Mouse (Mus musculus) regulatory T cell (primary cell): ENCODE data around the gene Adat1.
"Not testable (repeated sequence)": the region's sequence is repeated elsewhere in the genome, so short reads cannot be mapped to it uniquely, and the experiment has no call there.

Source experiments
- in situ Hi-C: fragments of 300-600 bp; cut with MboI, MseI; formaldehyde crosslinking; loops from one replicate; pipeline ENCODE4 v1.15.1; 2025; ENCODE audit warnings: high pct_unique_total_duplicates

Adat1 gene

DNA sequence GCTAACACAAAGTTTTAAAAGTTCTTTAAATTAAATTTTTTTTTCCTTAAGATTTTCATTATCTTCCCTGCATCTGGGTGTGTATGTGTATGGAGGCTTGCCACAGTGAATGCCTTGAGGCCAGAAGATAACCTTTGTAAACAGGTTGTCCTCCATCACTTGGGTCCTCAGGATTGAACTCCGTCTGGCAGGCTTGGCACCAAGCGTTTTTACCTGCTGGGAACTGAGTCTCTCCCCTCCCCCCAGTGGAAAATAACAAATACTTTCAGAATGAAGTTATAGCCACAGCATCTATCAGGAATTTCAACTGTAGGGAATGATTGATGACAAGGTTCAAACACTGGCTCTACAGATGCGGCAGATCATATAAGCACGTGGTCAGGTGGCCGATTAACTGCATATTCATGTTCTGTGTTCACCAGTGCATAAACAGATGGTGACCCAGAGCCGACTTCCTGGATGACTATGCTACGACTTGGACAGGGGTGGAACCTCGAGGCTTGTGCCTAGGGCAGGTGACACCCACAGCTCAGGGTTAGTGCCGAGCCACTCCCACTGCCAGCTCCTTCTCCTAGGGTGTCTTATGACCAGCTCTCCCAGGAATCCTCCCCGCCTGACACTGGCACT is 52.5 kb downstream of the Adat1 start:
- in situ Hi-C loops, result loop anchor here (5.0 kb wide), 1 partner anchor 53 kb away; the partner anchor contains the start of gene Adat1

- in situ Hi-C loops, result not testable (repeated sequence)
Observed at GRCm38 (mm10) chr8:111938076-111938985, 53.8 kb downstream of the Adat1 start.

DNA sequence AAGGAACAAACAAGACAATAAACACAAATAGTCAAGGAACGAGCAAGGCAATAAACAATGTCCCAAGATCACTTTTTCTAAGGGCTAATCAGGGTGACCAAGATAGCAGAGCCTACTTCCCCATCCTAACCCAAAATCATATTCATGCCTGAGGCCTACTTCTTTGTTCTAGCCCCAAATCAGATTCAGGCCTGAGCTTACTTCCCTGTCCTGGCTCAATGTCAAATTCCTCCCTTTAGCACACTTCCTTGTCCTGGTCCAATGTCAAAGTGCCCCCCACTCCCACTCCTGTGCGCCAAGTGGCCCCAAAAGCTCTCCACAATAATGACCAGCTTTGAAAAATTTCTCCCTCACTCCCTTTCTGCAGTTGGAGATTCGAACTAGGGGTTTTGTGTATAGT is 54.9 kb downstream of the Adat1 start:
- in situ Hi-C loops, result no loop called here

- in situ Hi-C loops, result no loop called here
Observed at GRCm38 (mm10) chr8:111934201-111934600, 57.9 kb downstream of the Adat1 start.

GRCm38 (mm10) chr8:111933348-111934076 is 58.6 kb downstream of the Adat1 start, which contains the start of gene Tmem231:
Gene Tmem231 (minus strand): TSS chr8:111933881.
- in situ Hi-C loops, result no loop called here

- in situ Hi-C loops, result no loop called here
Observed at GRCm38 (mm10) chr8:111932580-111933336, 59.3 kb downstream of the Adat1 start.

DNA sequence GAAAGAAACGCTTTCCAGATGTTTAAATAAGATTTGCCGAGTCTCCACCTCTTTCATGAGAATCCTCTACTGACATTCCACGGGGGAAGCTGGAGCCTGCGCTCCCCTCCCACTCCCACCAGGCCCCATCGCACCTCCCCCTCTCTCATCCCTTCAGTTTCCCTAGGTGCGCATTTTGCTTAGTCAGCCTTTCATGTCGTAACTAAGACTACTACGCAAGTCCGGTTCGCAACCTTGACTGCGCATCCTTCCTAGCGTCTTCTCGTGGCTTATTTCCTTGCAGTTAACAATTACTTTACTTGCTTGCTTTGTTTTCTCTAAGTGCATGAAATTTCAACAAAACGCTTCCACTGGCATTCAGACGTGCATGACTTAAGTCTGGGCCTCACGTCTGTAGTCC is 60.4 kb downstream of the Adat1 start:
- in situ Hi-C loops, result no loop called here

GRCm38 (mm10) chr8:111929648-111930344 is 62.3 kb downstream of the Adat1 start:
- in situ Hi-C loops, result no loop called here

DNA sequence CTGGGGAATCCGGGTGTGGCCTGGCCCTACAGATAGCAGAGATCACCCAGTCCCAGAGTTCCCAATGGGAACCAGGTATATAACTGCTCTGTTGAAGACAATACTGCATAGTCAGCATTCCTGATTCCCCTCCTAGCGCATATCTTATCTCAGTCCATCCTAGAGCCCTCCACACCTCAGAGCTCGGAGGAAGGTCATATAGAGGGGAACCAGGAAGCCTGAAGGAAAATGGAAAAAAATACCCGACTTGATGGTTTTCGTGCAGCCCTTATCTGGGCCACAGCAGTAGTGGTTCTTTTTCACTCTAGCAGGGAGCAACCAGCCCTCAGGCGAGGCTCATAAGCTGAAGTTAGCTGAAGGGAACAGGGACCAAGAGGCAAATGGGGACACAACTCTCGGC is 67.1 kb downstream of the Adat1 start:
- in situ Hi-C loops, result no loop called here

DNA sequence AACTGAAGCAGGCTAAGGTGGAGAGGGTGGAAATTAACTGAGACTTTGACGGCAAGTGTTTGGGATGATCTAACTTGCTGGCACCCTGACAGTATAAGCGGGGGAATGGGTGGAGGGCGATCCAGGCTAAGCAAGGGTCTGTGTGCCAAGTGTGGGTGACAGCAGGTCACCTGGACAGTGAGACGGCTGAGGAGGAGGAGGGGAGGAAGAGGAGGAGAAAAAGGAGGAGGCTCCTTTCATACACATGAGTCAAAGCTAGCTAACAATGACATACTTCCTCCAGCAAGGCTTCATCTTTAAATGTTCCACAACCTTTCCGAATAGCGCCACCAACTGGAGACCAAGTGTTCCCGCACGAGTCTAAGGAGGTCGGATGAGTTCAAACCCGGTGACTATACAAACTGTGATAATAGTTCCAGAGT is 68.7 kb downstream of the Adat1 start:
- in situ Hi-C loops, result no loop called here

DNA sequence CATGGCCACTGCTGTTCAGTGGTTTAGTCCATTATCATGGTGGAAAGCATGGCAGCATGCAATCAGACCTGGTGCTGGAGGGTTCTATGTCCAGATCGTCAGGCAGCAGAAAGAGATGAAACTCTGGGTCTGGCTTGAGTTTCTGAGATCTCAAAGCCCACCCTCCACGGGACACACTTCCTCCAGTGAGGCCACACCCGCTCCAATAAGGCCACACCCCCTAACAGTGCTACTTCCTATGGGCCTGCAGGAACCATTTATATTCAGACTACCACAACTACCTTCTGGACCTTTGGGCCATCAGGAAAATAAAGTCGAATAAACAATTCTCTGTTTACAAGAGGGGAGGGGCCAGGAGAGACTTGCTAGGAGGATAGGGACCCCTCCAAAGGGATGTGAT is 71.1 kb downstream of the Adat1 start:
- in situ Hi-C loops, result no loop called here

DNA sequence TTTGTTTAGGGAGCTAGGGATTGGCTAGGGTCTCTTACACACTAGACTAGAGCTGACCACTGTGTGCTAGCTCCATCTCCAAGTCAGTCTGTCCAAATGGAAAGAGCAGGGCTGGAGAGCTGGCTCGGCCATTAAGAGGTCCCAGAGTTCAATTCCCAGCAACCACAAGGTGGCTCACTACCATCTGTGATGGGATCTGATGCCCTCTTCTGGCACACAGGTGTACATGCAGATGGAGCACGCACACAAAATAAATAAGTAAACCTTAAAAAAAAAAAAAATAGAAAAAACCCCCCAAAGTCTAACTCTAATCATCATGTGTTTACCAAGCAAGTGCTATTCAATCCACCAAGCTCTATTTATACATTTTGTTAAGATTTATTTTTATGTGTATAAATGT is 72.4 kb downstream of the Adat1 start:
- in situ Hi-C loops, result no loop called here
